Mouse (Mus musculus): ENCODE results near the gene Ldhal6b. TPM values are rescaled to one million over a fixed set of nuclear protein-coding genes. Genes with fewer than 3 reads are reported as not detected.

The Ldhal6b gene
- total RNA-seq, 2 experiments from 2014 or later: 0.11 TPM; not detected in 1

DNA sequence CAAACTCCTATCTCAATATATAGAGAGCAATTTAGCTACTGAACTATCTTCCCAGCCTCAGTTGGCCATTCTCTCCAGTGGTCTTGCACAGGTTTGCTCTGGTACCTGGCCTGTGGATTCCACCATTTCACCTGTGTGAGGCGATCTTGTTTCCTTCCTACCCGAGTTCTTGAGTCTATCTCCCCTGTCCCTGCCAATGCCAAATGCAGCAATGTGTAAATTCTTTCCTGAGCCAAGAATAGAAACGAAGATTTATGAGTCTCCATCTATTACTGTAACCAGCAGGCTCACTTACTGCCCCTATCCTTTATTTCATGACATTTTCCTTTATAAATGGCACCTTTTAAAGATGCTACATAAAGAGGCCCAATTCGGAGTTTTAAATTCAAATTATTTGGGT is 47.5 kb downstream of the Ldhal6b start:
- no peak for ATAC-seq (ENCODE audit: poor library complexity, severe bottlenecking)

Other genes with a start within 250 kb of the Ldhal6b start
- 39.9 and 40.9 TPM in 2 replicates for gene Tmem242, start 21.5 kb upstream of the Ldhal6b start, total RNA-seq (2015)
- 27.0 and 30.4 TPM in 2 replicates for gene Tmem242, start 21.5 kb upstream of the Ldhal6b start, total RNA-seq (2017)
- 0.87 and 1.6 TPM in 2 replicates for gene Zdhhc14, start 73.8 kb upstream of the Ldhal6b start, total RNA-seq (2015)
- 0.94 and 1.4 TPM in 2 replicates for gene Zdhhc14, start 73.8 kb upstream of the Ldhal6b start, total RNA-seq (2017)

Data from megakaryocyte, adult 5-6 weeks (primary cell).